Mouse (Mus musculus) T-helper 1 cell (primary cell): ENCODE results near the gene Tut1.
"Not testable (repeated sequence)": the region's sequence is repeated elsewhere in the genome, so short reads cannot be mapped to it uniquely, and the experiment has no call there.

Experiments used
- in situ Hi-C: fragments of 300-600 bp; cut with MboI, MseI; formaldehyde crosslinking; loops from one replicate; pipeline ENCODE4 v1.15.1; 2025; ENCODE audit warnings: high pct_unique_total_duplicates

Gene Tut1

GRCm38 (mm10) chr19:8942276-8942964 is 11.2 kb upstream of the Tut1 start:
- in situ Hi-C loops: no loop called here

DNA sequence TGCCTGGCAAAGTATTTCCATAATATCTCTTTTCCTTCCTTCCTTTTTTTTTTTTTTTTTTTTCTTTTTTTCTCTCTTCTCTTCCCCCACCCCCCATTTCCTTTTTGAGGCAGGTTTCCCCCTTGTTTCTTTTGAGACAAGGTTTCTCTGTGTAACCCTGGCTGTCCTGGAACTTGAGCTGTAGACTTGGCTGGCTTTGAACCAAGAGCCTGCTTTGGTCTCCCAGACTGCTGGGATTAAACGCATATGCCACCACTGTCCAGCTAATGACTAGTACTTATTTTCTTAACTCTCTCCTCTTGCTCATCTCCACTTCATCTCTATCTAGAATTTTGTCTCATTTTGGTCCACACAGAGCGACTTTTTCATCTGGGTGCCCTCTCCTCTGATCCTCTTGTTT is 10.6 kb upstream of the Tut1 start:
- in situ Hi-C loops: no loop called here

- in situ Hi-C loops: no loop called here
Measured at GRCm38 (mm10) chr19:8944062-8944461, 9.6 kb upstream of the Tut1 start.

DNA sequence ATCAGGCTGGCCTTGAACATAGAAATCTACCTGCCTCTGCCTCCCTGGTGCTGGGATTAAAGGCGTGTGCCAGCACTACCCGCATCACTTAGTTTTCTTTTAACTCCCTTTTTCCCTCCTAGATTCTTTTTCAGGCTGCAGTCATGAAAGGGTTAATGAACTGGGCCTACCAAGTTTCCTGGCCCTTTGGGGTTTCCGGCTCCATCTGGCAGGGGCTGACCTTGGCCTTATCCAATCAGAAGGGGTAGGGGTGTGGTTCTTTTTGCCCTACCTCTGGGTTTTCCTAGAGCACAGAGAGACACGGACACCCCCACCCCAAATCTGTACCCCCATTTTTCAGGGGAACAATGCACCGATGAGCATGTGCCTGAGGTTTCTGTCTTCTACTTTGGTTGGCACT is 8.9 kb upstream of the Tut1 start:
- in situ Hi-C loops: loop anchor here (5.0 kb wide), 1 partner anchor 52 kb away; the partner anchor contains the start of gene Ints5

- in situ Hi-C loops: loop anchor here (5.0 kb wide), 1 partner anchor 53 kb away; the partner anchor contains the start of gene Ints5
Measured at GRCm38 (mm10) chr19:8945251-8945650, 8.4 kb upstream of the Tut1 start.

GRCm38 (mm10) chr19:8946929-8947328 is 6.7 kb upstream of the Tut1 start:
- in situ Hi-C loops: loop anchor here (5.0 kb wide), 1 partner anchor 55 kb away; the partner anchor contains the start of gene Ints5

GRCm38 (mm10) chr19:8950190-8950589 is 3.5 kb upstream of the Tut1 start:
- in situ Hi-C loops: no loop called here

- in situ Hi-C loops: no loop called here
Measured at GRCm38 (mm10) chr19:8952241-8952640, 1.4 kb upstream of the Tut1 start.

- in situ Hi-C loops: no loop called here
Measured at GRCm38 (mm10) chr19:8954171-8954570, 524 bp downstream of the Tut1 start.

DNA sequence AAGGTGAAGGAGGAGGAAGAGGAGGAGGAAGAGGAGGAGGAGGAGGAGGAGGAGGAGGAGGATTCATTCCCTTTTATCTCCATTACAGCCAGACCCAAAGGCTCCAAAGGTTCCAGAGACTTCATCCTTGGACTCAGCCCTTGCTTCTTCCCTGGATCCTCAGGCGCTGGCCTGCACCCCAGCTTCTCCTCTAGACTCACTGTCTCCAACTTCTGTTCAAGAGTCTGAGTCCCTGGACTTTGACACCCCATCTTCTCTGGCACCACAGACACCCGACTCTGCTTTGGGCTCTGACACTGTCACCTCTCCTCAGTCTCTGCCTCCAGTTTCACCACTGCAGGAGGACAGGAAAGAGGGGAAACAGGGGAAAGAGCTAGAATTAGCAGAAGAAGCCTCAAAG is 8.6 kb downstream of the Tut1 start:
- in situ Hi-C loops: loop anchor here (5.0 kb wide), 1 partner anchor 125 kb away; the partner anchor contains the start of genes Bscl2 and Gng3

- in situ Hi-C loops: no loop called here
Measured at GRCm38 (mm10) chr19:8965075-8965474, 11.4 kb downstream of the Tut1 start.

GRCm38 (mm10) chr19:8965771-8966170 is 12.1 kb downstream of the Tut1 start:
- in situ Hi-C loops: no loop called here

DNA sequence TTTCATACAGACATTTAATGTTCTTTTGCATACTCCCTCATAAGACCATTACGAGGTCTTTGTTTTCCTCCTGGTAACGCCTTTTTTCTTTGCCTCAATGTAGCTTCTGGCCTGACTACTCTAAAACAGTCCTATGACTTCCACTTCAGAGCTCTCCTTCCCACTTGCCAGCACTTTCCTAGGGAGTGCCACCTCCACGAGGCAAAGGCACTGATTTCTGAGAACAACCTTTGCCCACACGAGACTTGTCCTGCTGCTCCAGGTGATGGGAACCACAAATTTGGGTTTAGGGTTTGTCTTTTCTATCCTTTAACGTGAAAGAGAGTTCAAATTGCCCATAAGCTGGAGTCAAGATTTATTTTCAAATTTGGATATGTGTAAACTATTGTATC is 12.5 kb downstream of the Tut1 start:
- in situ Hi-C loops: no loop called here

- in situ Hi-C loops: no loop called here
Measured at GRCm38 (mm10) chr19:8966590-8967372, 13.1 kb downstream of the Tut1 start, which contains the start of gene Eef1g. Gene Eef1g (plus strand): TSS chr19:8967041.

DNA sequence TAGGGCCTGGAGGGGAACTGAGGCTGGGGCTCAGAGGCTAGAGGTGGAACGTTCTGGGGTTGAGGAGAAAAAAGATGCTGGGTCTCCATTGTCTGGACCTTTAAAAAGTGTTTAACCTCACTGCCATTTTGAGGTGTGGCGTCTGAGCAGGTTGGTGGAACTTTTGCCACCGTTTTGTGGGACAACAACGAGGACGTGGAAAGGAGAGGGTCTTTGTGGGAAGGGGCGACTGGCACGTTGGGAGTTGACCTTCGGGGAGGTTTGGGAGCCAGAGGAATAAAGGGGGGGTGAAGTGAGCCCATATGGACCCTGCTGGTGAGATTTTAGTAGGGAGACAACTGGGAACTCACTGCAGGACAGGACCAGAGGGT is 13.7 kb downstream of the Tut1 start:
- in situ Hi-C loops: no loop called here

- in situ Hi-C loops: no loop called here
Measured at GRCm38 (mm10) chr19:8967893-8968292, 14.2 kb downstream of the Tut1 start.

GRCm38 (mm10) chr19:8972491-8972890 is 18.8 kb downstream of the Tut1 start:
- in situ Hi-C loops: not testable (repeated sequence)

GRCm38 (mm10) chr19:8974638-8975037 is 21.0 kb downstream of the Tut1 start:
- in situ Hi-C loops: no loop called here

DNA sequence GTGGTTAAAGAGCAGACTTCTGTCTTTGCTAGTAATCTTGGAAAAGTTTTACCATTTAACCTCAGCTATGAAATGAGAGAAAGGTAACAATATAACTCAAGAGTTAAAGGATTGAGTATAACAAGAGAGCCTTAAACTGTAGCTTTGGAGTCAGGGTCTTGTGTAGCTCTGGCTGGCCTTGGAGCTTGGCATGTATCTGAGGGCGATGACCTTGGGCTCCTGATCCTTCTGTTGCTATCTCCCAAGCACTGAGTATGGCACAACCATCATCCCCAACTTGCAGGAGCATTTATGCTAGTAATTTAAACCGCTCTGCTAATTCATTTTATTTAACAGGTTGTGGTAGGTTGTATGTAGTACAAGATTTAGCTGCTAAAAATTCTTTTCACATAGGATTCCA is 21.8 kb downstream of the Tut1 start:
- in situ Hi-C loops: no loop called here

DNA sequence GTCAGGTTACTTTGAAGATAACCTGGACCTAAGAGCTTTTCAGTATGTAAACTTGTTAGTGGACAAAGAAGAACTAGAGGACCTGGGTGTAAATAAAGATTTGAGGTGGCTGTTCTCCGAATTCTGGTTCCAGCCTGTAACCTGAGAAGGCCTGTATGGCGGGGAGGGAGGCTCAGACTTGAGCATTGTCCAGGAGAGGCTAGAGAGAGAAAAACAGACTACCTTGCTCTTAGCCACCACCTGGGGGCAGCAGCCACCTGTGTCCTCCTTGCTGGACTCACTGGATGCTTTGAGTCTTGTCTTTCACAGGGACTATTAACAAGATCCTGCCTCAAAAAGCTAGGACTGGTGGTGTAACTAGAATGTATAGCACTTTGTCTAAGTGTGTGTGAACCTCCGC is 22.9 kb downstream of the Tut1 start:
- in situ Hi-C loops: no loop called here

DNA sequence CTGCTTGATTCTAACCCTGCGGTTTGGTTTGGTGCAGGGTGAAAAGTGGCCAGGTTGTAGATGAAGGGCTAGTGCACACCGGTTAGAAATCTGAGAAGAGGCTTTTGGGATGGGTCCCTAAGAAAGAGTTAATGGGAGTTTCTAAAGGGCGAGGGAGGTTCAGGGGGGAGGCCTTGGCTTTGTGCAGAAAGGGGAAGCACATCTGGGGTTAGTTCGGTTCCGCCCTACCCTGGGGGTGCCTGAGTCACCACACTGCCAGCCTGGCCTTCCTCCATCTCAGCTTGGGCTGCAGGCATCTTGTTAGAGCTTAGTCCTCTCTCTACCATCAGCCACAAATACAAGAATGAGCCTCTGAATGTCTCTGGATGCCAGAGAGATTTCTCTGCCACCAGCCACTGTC is 27.1 kb downstream of the Tut1 start:
- in situ Hi-C loops: no loop called here

GRCm38 (mm10) chr19:8981450-8982168 is 28.0 kb downstream of the Tut1 start:
- in situ Hi-C loops: no loop called here
